17 mouse cellular contexts compared by ENCODE assay signal in genomic region chr9:21801121-21801520, GRCm38 (mm10). TPM values are rescaled to one million over a fixed set of nuclear protein-coding genes. Genes with fewer than 3 reads are reported as not detected.
"Had no signal": no experiment of that assay in that cellular context is flagged by ENCODE, and none has a peak within 500 bp of the region (broad histone marks: within the 10 kb centered on the region; RNA-seq: fewer than 3 reads in every experiment).

No protein-coding gene starts in this region.

- H3K27me3 ChIP-seq: stomach, embryonic 15.5 days had no signal

- H3K9ac ChIP-seq: neural tube, embryonic 15.5 days; stomach, embryonic 15.5 days had no signal

- H3K4me3 ChIP-seq: neural tube, embryonic 15.5 days; stomach, embryonic 15.5 days had no signal

- H3K36me3 ChIP-seq: neural tube, embryonic 15.5 days had no signal

- H3K27ac ChIP-seq: neural tube, embryonic 15.5 days; stomach, embryonic 15.5 days; stomach, postnatal 0 days had no signal

- DNase-seq: retina, postnatal 1 day; right cerebral cortex, adult 18-20 months; right cerebral cortex, postnatal 14 days; right cerebral cortex, postnatal 25 days; right cerebral cortex, postnatal 4 days; spleen, adult 18-20 months; thymus, adult 18-20 months; thymus, adult 2 months; thymus, postnatal 14 days; thymus, postnatal 25 days; thymus, postnatal 36 days; thymus, postnatal 4 days had no signal

- H3K9me3 ChIP-seq: neural tube, embryonic 15.5 days; stomach, embryonic 15.5 days had no signal

RNA-seq across cellular contexts. Expression of gene Angptl8, which starts 34.2 kb away (rescaled TPM):
- total RNA-seq: neutrophil, adult 5-6 weeks had no signal
- polyA plus RNA-seq: testis, adult 2 months had no signal
